Mouse (Mus musculus): Measurements from ENCODE around the gene Styxl1.

Styxl1 gene

GRCm38 (mm10) chr5:135764971-135765370 is 13.2 kb downstream of the Styxl1 start:
- no peak for DNase-seq (ENCODE audit: low spot score in 2 of 2)

DNA sequence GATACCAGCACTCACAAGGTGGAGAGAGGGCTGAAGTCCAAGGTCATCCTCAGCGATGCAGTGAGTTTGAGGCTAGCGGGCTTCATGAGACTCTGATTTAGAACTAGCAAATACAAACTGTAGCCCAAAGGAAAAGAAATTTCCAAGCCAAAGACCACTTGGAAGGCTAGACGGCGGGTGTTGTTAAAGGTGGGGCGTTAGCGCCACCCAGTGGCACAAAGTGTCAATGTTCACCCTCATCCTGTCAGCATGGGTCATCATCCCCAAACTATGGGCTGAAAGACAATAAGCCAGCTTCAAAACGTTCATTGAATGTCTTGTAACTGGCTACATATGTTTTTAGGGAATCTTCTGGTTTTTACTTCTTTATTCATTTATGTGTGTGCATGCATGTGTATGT is 14.7 kb downstream of the Styxl1 start:
- DNase-seq (ENCODE audit: low spot score in 2 of 2), result peak; percentile 35 to 44

DNA sequence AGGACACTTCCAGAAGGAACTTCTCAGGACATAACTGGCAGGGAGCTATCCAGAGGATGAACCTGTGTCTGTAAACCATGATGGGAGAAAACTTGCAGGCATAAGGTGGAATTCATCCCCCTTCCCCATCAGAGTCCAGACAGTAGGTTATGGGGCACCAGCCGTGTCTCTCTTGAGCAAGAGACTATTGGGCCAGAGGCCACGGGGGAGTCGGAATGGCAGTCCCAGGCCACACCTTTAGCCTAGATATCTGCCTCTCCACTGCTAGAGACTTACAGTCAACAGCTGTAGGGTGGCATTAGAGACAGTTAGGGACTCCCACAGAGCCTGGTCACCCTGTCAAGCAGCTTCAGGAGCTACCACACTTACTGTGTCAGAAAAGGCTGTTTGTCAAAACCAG is 16.3 kb downstream of the Styxl1 start:
- no peak for DNase-seq (ENCODE audit: low spot score in 2 of 2)

DNA sequence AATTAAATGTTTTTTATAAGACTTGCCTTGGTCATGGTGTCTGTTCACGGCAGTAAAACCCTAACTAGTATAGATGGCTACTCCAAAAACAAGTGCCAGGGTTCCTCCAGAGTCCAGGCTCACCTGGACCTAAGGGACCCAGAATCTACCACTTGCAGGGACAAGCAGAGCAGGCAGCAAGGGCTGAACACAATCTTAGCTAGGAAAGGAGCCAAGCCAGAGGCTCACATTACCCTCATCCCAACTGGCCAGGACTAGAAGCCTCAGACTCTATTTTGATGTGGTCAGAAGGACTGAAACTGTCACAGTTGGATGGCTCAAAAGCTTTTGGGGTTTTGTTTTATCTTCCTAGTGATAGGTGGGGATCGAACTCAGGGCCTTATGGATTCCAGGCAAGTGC is 26.6 kb downstream of the Styxl1 start:
- no peak for DNase-seq (ENCODE audit: low spot score in 2 of 2)

DNA sequence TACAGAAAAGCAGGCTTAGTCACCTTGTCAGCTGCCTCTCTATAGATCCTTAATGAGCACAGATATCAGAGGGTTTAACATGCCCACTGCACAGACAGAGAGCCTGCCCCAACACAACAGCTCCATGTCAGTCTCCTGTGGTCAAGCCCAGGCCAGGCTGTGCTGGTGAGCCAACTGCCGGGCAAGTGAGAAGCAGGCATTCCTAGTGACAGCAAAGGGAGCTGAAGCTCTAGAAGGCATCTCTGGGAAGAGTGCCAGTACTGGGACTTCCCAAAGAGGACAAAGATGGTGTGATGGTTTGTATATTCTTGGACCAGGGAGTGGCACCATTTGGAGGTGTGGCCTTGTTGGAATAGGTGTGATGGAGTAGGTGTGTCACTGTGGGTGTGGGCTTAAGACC is 27.1 kb downstream of the Styxl1 start:
- no peak for DNase-seq (ENCODE audit: low spot score in 2 of 2)

- DNase-seq (ENCODE audit: low spot score in 2 of 2), result no peak
Observed at GRCm38 (mm10) chr5:135744742-135745141, 33.4 kb downstream of the Styxl1 start.

DNA sequence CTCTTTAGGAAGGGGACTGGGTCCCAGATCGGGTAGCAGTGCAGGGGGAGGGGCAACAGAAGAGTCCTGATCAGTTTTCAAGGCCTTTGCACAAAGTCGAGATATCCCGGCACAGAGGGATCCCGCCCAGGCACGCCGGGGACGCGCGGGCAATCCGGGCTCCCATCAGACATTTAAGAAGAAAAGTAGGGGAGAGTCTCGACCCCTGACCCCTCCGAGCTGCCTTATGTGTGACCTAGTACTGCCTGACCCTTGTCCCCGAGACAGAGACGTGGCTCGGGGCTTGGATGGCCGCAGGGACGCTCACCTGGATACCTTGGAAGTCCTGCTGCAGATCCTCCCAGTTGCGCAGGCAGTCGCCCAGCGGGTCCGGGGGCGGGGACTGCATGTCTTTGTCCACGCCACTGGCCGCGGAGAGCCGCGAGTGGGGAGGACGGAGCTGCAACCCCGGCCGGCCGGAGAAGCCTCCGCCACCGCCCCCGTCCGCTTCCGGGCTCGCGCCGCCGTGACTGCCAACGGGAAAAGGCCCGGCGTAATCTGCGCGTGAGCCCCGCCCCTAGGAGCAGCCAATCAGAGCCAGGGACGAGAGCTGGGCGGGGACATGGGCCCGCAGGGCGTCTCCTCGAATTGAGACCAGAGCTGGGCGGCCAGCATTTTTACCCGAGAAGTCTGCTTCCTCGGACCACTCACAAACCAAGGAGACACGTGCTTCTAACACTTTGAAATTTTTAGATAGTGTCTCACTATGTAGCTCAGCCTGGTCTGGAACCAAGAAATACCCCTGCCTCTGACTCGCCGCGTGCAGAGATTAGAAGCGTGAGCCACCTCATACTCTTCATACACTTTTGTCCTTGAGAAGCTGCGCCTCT is 34.2 kb downstream of the Styxl1 start, which contains the start of gene Tmem120a:
Tmem120a (minus strand) TSS at position 708 of the 869 bp plus-strand sequence.
- DNase-seq (ENCODE audit: low spot score in 2 of 2), result peak; percentile 96

DNA sequence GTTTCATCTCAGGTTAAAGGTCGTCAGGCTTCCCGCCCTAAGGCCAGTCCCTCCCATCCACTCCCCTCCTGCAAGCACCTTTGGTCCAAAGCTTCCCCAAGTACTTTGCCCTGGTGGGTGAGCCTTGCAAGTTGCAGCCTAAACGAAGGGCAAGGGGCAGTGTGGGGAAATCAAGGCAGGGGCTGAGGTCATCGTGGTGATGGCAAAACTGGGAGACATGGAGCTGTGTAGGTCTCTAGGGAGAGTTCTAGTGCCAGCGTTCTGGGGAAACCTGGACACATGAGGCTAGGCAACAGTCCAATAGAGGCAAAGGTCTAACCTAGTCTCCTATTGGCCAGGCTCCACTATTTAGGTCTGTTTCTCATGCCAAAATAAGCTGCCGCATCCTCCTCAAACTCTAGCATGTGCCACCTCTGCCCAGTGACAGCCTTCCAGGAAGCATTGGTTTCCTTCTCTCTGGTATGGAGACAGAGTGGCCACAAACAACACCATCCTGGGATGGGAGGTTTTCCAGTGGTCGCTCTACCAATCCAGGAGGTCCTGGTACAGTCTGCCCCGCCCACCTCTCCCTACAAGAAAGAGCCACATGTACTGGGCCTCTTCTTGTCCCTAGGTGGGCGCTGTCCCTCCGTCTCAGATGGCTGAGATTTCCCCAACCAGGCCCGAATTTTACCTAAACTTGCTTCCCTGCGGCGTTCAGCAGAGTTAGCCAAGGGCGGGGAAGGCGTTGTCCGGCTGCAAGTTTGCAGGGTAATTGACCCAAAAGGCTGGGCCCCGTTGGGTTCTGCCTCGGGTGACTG is 35.0 kb downstream of the Styxl1 start:
- DNase-seq (ENCODE audit: low spot score in 2 of 2), result no peak

DNA sequence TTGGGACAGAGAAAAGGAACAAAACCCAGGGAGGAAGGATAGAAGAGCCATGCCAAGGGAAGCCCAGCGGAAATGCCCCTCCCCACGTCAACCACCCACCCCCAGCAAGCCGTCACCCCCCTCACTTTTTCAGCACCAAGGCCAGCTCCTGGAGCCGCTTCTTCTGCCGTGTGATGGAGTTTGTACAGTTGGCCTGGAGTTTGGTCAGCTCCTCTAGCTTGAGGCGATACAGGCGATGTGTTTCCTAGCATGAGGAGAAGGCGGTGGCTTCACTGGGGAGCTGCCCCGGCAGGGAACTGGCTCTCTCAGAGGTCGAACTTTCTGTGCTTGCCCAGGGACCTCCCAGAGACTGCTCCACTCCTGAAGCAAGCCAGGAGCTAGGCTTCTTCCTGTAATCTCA is 36.0 kb downstream of the Styxl1 start:
- DNase-seq (ENCODE audit: low spot score in 2 of 2), result no peak

GRCm38 (mm10) chr5:135738266-135738665 is 39.9 kb downstream of the Styxl1 start:
- no peak for DNase-seq (ENCODE audit: low spot score in 2 of 2)

- no peak for DNase-seq (ENCODE audit: low spot score in 2 of 2)
Observed at GRCm38 (mm10) chr5:135737154-135737553, 41.0 kb downstream of the Styxl1 start.

- DNase-seq (ENCODE audit: low spot score in 2 of 2), result no peak
Observed at GRCm38 (mm10) chr5:135736544-135736943, 41.6 kb downstream of the Styxl1 start.

- DNase-seq (ENCODE audit: low spot score in 2 of 2), result no peak
Observed at GRCm38 (mm10) chr5:135735741-135736140, 42.4 kb downstream of the Styxl1 start.

DNA sequence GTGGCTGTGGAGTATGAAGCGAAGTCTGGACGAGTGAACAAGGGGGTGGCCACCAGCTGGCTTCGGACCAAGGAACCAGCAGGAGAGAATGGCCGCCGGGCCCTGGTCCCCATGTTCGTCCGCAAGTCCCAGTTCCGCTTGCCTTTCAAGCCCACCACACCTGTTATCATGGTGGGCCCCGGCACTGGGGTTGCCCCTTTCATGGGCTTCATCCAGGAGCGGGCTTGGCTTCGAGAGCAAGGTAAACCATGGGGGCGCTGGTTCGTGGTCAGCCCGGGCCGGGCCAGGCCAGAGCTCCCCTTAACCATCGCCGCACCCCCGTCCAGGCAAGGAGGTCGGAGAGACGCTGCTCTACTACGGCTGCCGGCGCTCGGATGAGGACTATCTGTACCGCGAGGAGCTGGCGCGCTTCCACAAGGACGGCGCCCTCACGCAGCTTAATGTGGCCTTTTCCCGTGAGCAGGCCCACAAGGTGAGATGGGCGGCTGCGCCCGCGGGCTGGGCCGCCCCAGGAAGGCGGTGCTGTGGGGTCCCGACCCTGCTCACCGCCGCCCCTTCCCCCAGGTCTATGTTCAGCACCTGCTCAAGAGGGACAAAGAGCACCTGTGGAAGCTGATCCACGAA is 44.0 kb downstream of the Styxl1 start:
- DNase-seq (ENCODE audit: low spot score in 2 of 2), result no peak

- no peak for DNase-seq (ENCODE audit: low spot score in 2 of 2)
Observed at GRCm38 (mm10) chr5:135733071-135733470, 45.1 kb downstream of the Styxl1 start.

DNA sequence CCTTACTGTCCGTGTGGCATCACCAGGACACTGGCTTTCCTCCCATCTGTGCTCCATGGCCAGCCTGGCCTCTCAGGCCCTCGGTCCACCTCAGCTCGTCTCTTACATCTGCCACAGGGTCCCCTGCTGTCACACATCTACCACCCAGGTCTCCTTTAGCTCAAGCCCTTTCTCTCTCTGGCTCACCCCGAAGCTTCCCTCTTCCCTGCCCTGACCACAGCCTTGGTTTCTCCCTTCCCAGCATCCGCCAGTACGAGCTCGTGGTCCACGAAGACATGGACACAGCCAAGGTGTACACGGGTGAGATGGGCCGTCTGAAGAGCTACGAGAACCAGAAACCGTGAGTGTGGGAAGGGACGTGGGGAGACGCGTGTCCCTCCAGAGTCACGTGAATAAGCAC is 46.9 kb downstream of the Styxl1 start:
- DNase-seq (ENCODE audit: low spot score in 2 of 2), result no peak

- no peak for DNase-seq (ENCODE audit: low spot score in 2 of 2)
Observed at GRCm38 (mm10) chr5:135730916-135731315, 47.3 kb downstream of the Styxl1 start.

GRCm38 (mm10) chr5:135730278-135730677 is 47.9 kb downstream of the Styxl1 start:
- DNase-seq (ENCODE audit: low spot score in 2 of 2), result no peak

DNA sequence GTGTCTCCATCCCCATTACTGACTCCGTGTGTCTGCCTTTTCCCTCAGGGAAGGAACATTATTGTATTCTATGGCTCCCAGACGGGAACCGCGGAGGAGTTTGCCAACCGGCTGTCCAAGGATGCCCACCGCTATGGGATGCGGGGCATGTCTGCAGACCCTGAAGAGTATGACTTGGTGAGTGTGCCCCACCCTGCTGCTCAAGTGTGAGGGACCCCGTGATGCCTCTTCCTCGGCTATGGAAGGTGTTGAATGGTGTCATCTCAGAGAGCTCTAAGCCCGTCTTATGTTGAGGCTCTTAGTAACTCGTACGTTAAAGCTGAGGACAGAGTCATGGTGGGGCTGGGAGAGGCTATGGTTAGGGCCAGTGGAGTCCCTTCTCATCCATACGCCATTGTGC is 48.8 kb downstream of the Styxl1 start:
- DNase-seq (ENCODE audit: low spot score in 2 of 2), result no peak

DNA sequence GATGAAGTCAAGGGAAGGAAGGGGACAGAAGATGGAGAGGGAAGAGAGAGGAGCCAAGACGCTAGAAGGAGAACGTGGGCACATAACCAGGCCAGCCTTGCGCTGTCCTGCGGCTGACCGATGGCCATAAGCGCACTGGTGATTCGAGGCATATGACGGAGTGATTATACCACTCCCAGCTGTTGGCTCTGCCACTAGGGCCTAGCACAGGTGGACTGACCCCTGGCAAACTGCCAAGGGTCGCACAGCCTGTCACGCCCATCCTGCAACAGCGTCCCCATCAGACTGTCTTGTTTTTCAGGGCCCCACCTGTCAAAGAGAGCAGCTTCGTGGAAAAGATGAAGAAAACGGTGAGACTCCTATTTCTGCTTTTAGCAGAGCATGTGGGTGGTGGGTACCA is 49.8 kb downstream of the Styxl1 start:
- no peak for DNase-seq (ENCODE audit: low spot score in 2 of 2)

- no peak for DNase-seq (ENCODE audit: low spot score in 2 of 2)
Observed at GRCm38 (mm10) chr5:135727871-135728270, 50.3 kb downstream of the Styxl1 start.

DNA sequence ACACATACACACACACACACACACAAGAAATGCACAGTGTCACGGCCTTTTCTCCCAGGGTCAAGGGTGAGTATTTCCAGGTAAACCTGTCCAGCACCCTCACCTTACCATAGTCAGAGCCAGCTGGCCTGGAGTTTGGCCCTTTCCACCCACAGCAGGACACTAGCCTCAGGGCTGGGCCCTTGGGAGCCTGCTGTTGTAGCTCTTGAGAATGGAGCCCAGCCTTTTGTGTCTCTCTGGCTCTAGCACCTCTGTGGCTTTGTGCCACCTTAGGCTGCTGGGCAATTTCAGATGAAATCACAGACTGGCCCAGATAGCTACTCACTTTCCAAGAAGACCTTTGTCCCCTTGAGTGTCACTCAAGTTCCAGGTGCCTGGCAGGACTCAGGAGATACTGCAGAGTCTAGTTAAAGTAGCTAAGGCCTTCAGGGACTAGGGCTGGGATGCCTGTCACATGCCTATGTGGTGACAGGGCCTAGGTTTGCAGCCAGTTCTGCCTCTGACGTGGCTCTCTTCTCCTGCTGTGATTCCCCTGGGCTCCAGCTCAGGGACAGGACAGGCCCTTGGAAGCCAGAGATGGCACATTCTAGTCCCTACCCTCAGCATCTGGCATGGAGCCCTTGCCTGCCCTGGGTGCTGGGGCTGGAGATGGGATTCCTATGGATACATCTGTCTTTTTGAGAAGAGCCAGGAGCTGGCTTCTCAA is 51.4 kb downstream of the Styxl1 start:
- no peak for DNase-seq (ENCODE audit: low spot score in 2 of 2)

Measured in urinary bladder, adult 18-20 months (tissue).